Mouse (Mus musculus) liver, embryonic 14.5 days (tissue): ENCODE measurements at regions not wholly inside any gene's neighbourhood (a gene's known extent, or its start where the extent isn't known, plus 50 kb on each side); places are given as distances from the start of the nearest gene placed in this dataset.

Source experiments
- ATAC-seq: fragments of 200-750 bp; cut with Nextera tagmentation; 2 replicates; pipeline ENCODE4 v1.8.0; 2017; ENCODE audit warnings: moderate number of reproducible peaks, mild to moderate bottlenecking, moderate library complexity; ENCODE audit not compliant: insufficient read depth
- DNase-seq, 3 experiments: peaks; one replicate each; pipeline ENCODE4 v3.0.0-alpha.2; 2012 to 2013; ENCODE audit warnings: low read depth in 3 of 3, low spot score in 3 of 3
- H3K27ac ChIP-seq: fragments of 300-500 bp; sonication (generic); 2 replicates; pipeline ENCODE4 v1.5.1; 2014; ENCODE audit warnings: moderate library complexity, mild to moderate bottlenecking, control low read depth, inconsistent platforms
- H3K27me3 ChIP-seq: fragments of 300-500 bp; sonication (generic); 2 replicates; pipeline ENCODE4 v1.6.1; 2014; ENCODE audit warnings: mild to moderate bottlenecking, low read length, moderate library complexity; ENCODE audit not compliant: control insufficient read depth, insufficient read depth
- H3K36me3 ChIP-seq: fragments of 300-500 bp; sonication (generic); replicated peaks from 2 replicates; pipeline ENCODE4 v1.6.1; 2014; ENCODE audit warnings: low read depth; ENCODE audit not compliant: control insufficient read depth, insufficient read depth
- H3K4me1 ChIP-seq, 2 experiments: fragments of 200-500 bp in 1 of 2; fragments of 300-500 bp in 1 of 2; sonication (generic) in 1 of 2; replicated peaks; 2 replicates each; pipeline ENCODE4 v1.6.1; 2012 to 2014; ENCODE audit warnings: antibody characterized with exemption in 1 of 2, inconsistent platforms in 1 of 2, low read length in 1 of 2; ENCODE audit not compliant: control insufficient read depth in 2 of 2, insufficient read depth in 2 of 2
- H3K4me2 ChIP-seq: fragments of 300-500 bp; sonication (generic); 2 replicates; pipeline ENCODE4 v1.6.1; 2014; ENCODE audit warnings: low read depth, mild to moderate bottlenecking, control low read depth, moderate library complexity
- H3K4me3 ChIP-seq, 2 experiments: fragments of 200-500 bp in 1 of 2; fragments of 300-500 bp in 1 of 2; sonication (generic) in 1 of 2; 2 replicates each; pipeline ENCODE4 v1.5.1; 2012 to 2014; ENCODE audit warnings: low read depth in 2 of 2, low read length in 2 of 2, mild to moderate bottlenecking in 2 of 2, control low read depth in 1 of 2, inconsistent platforms in 1 of 2, moderate library complexity in 1 of 2; ENCODE audit not compliant: insufficient read depth in 1 of 2
- H3K9ac ChIP-seq: fragments of 300-500 bp; sonication (generic); replicated peaks from 2 replicates; pipeline ENCODE4 v1.6.1; 2014; ENCODE audit warnings: mild to moderate bottlenecking, control low read depth, moderate library complexity
- H3K9me3 ChIP-seq: fragments of 300-500 bp; sonication (generic); 2 replicates; pipeline ENCODE4 v1.6.1; 2016; ENCODE audit warnings: low read length, mixed read lengths; ENCODE audit not compliant: control insufficient read depth
- CTCF ChIP-seq: IDR thresholded peaks from 2 replicates; pipeline ENCODE4 v1.5.1; 2016; ENCODE audit warnings: antibody characterized with exemption, low read depth, control low read depth
- EP300 ChIP-seq: IDR thresholded peaks from 2 replicates; pipeline ENCODE4 v1.6.1; 2016; ENCODE audit warnings: antibody characterized with exemption, low read depth
- WGBS: fragments of 180-500 bp; shearing (Covaris S2); extraction: QIAGEN DNeasy Blood & Tissue Kit; methylation state at CpG from one replicate; pipeline ENCODE4 v1.1.7; 2014; ENCODE audit not compliant: insufficient replicate concordance; 5-methylcytosine and 5-hydroxymethylcytosine counted together

- no peak overlapping the region for H3K4me2 ChIP-seq
- DNase-seq (no peak), ATAC-seq (no peak)
- H3K4me3 ChIP-seq, result no peak overlapping the region
- no peaks in the 10 kb centered on the region for H3K36me3 ChIP-seq
- 56% methylated on average over 19 of the region's 19 CpGs for WGBS
- no peak overlapping the region for H3K27ac ChIP-seq
- H3K9ac ChIP-seq, result no peak overlapping the region
- no peaks in the 10 kb centered on the region for H3K4me1 ChIP-seq
- no peaks in the 10 kb centered on the region for H3K27me3 ChIP-seq
- no peaks in the 10 kb centered on the region for H3K9me3 ChIP-seq
- TF ChIP-seq EP300, result no peak
Observed at GRCm38 (mm10) chr11:109076587-109077417, 67.4 kb downstream of the E030025P04Rik start.

GRCm38 (mm10) chr11:109071340-109071739 lies 72.8 kb downstream of the E030025P04Rik start:
- Histone ChIP-seq H3K36me3 (no peaks in the 10 kb centered on the region), H3K4me1 (no peaks in the 10 kb centered on the region), H3K9ac (no peak overlapping the region), H3K4me3 (no peak overlapping the region), H3K27me3 (no peaks in the 10 kb centered on the region), H3K4me2 (no peak overlapping the region), H3K27ac (no peak overlapping the region), H3K9me3 (no peaks in the 10 kb centered on the region)
- 36% methylated on average over 2 of the region's 2 CpGs for WGBS
- ATAC-seq (no peak), DNase-seq (no peak)
- TF ChIP-seq CTCF (no peak), EP300 (no peak)

DNA sequence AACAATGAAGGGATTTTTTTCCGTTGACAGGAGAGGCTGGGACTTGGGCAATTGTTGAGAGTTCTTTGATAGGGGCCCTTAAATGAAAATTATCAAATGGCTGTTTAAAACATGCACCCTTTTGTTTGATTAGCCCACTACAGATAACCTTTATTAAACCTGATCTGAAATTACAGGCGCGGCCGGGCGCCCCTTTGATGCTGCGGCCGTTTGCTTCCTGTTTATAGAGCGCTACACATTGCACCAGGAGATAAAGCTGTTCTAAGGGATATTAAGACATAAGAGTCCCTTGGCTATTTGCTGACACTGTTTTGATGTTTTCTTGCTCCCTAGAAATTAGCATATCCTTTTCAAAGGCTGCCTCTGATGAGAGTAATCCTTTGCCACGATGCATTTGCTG lies 73.8 kb downstream of the E030025P04Rik start:
- Histone ChIP-seq H3K9me3 (no peaks in the 10 kb centered on the region), H3K27ac (no peak overlapping the region), H3K9ac (no peak overlapping the region), H3K36me3 (no peaks in the 10 kb centered on the region), H3K4me2 (no peak overlapping the region), H3K4me3 (no peak overlapping the region), H3K4me1 (no peaks in the 10 kb centered on the region), H3K27me3 (no peaks in the 10 kb centered on the region)
- WGBS, result 29% methylated on average over 9 of the region's 9 CpGs
- no peak for TF ChIP-seq CTCF
- no peak for TF ChIP-seq EP300
- ATAC-seq (no peak), DNase-seq (no peak)

DNA sequence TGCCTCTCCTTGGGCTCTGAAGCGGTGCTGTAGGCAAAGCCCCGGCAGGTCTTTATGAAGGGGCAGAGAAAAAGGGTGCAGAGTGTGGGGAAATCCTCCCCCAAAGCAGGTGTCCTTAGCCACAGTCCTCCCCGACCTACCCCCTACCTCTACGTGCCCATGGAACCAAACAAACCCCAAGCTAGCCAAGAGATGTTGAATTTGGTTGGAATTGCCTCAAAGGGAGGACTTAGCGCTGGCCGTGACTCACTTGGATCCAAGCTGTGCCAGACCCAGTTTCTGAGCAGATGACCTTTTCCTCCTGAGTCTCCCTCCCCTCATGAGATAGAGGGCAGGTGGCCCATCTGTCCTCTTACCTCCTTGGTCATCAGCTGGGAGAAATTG lies 74.9 kb downstream of the E030025P04Rik start:
- H3K27ac ChIP-seq, result no peak overlapping the region
- H3K4me3 ChIP-seq, result no peak overlapping the region
- H3K36me3 ChIP-seq, result no peaks in the 10 kb centered on the region
- H3K4me2 ChIP-seq, result no peak overlapping the region
- WGBS, result 39% methylated on average over 6 of the region's 6 CpGs
- no peaks in the 10 kb centered on the region for H3K27me3 ChIP-seq
- no peak for DNase-seq
- TF ChIP-seq EP300, result no peak
- TF ChIP-seq CTCF, result no peak
- H3K9ac ChIP-seq, result no peak overlapping the region
- no peaks in the 10 kb centered on the region for H3K9me3 ChIP-seq
- H3K4me1 ChIP-seq, result no peaks in the 10 kb centered on the region
- no peak for ATAC-seq

DNA sequence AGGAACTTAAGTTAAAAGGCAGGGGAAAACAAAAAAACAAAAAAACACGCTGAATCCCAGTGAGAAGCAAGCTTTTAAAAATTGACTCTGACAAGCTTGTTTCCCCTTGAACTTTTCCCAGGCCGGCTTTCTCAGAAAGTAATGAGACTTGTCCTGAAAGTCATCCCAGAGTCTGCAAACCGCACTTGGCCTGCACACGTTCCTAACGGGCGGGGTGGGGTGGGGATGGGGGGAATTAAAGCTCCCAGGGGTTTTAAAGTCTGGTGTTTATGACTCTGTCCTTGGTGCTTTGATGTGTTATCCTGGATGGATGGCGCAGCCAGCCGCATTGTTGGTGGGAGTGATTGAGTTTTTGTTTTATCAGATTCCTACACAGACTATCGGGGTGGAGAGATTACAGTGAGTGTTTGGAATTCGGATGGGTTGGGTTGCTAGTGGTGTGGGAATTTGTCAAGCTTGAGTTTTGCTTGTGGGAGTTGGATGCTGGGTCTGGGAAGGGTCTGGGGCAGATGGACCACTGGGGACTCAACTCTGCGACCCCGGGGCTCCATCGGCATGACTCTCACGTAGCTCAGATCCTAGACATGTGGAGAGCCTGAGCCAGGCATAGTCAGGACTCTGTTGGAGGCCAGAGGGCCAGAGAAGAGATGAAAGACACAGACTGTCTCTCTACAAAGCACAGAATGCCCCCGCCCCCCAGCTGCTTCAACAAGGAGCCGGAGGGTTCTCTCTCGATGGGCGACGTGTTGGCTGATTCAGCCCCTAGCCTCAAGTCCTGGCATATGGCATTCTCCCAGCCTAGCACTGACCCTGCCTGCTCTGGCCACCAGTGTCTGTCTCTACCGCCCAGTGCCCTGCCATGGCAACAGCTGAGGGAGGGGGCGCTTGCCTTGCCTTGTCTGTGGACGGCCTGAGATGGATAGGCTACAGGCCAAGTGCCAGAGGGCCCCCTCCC lies 75.5 kb downstream of the E030025P04Rik start:
- Histone ChIP-seq H3K27me3 (no peaks in the 10 kb centered on the region), H3K4me3 (no peak overlapping the region), H3K4me1 (no peaks in the 10 kb centered on the region), H3K9ac (no peak overlapping the region), H3K36me3 (no peaks in the 10 kb centered on the region), H3K9me3 (no peaks in the 10 kb centered on the region), H3K27ac (no peak overlapping the region), H3K4me2 (no peak overlapping the region)
- no peak for TF ChIP-seq CTCF
- no peak for TF ChIP-seq EP300
- DNase-seq (no peak), ATAC-seq (no peak)
- WGBS, result 37% methylated on average over 22 of the region's 22 CpGs
